Mouse (Mus musculus) bone marrow macrophage, adult 2 months (primary cell): ENCODE results near the gene Myh7b.

Source experiments
- CTCF ChIP-seq: IDR thresholded peaks from 2 replicates; pipeline ENCODE4 v1.5.1; 2012; ENCODE audit warnings: low read depth, mild to moderate bottlenecking, low read length, moderate library complexity
- POLR2A ChIP-seq: IDR thresholded peaks from 2 replicates; pipeline ENCODE4 v1.6.1; 2012; ENCODE audit warnings: mild to moderate bottlenecking, low read depth, low read length, borderline replicate concordance

DNA sequence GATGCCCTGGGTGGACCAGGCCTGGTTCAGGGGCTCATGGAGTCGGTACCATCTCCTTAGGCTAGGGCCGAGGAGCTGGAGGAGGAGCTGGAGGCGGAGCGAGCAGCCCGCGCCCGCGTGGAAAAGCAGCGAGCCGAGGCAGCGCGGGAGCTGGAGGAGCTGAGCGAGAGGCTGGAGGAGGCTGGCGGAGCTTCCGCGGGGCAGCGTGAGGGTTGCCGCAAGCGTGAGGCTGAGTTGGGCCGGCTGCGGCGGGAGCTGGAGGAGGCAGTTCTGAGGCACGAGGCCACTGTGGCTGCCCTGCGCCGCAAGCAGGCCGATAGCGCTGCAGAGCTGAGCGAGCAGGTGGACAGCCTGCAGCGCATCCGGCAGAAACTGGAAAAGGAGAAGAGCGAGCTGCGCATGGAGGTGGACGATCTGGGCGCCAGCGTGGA is 18.2 kb downstream of the Myh7b start:
- no peak for TF ChIP-seq POLR2A
- no peak for TF ChIP-seq CTCF
